Mouse (Mus musculus): ENCODE measurements at regions not wholly inside any gene's neighbourhood (a gene's known extent, or its start where the extent isn't known, plus 50 kb on each side); places are given as distances from the start of the nearest gene placed in this dataset.
"Not testable (repeated sequence)": the region's sequence is repeated elsewhere in the genome, so short reads cannot be mapped to it uniquely, and the experiment has no call there.

DNA sequence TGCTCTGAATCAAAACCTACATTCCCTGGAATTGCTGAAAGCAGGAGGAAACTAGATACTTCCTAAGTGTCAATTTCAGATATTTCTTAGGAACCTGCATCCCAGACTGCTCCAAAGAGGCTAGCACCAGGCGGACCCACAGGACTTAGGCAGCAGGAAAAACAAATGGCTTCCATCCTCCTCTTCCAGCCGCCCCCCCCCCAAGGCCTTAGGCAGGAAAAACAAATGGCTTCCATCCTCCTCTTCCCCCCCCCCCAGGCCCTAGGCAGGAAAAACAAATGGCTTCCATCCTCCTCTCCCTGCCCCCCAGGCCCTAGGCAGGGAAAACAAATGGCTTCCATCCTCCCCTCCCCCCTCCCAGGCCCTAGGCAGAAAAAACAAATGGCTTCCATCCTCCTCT, 64.5 kb upstream of the Nap1l2 start:
- no peak overlapping the region for H3K27ac ChIP-seq (replicated peaks; ENCODE audit: low read depth, low read length)

DNA sequence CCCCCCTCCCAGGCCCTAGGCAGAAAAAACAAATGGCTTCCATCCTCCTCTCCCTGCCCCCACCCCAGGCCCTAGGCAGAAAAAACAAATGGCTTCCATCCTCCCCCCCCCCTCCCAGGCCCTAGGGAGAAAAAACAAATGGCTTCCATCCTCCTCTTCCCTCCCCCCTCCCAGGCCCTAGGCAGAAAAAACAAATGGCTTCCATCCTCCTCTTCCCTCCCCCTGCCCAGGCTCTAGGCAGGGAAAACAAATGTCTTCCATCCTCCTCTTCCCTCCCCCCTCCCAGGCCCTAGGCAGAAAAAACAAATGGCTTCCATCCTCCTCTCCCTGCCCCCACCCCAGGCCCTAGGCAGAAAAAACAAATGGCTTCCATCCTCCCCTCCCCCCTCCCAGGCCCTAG, 65.0 kb upstream of the Nap1l2 start:
- H3K9me3 ChIP-seq (replicated peaks; ENCODE audit: control insufficient read depth, low read length); H3K4me2 ChIP-seq (ENCODE audit: low read depth, low read length); H3K36me3 ChIP-seq (replicated peaks; ENCODE audit: control insufficient read depth, insufficient read depth, low read depth, low read length); H3K9ac ChIP-seq (replicated peaks; ENCODE audit: low read length); ATAC-seq (replicated peaks; ENCODE audit: insufficient number of reproducible peaks, low FRiP score, low TSS enrichment, low read depth); H3K27me3 ChIP-seq (ENCODE audit: control insufficient read depth, insufficient read depth, low read length); H3K4me1 ChIP-seq (ENCODE audit: control insufficient read depth, insufficient read depth, low read length); H3K27ac ChIP-seq (replicated peaks; ENCODE audit: low read depth, low read length); H3K4me3 ChIP-seq (ENCODE audit: low read depth, low read length): not testable (repeated sequence)
- DNase-seq (ENCODE audit: low spot score): peak; percentile 1

More for the DNA sequence above, 64.5 kb upstream of the Nap1l2 start:
- no peak overlapping the region for H3K4me2 ChIP-seq (ENCODE audit: low read depth, low read length)
- DNase-seq (ENCODE audit: low spot score) (no peak), ATAC-seq (replicated peaks; ENCODE audit: insufficient number of reproducible peaks, low FRiP score, low TSS enrichment, low read depth) (no peak)
- no peaks in the 10 kb centered on the region for H3K9me3 ChIP-seq (replicated peaks; ENCODE audit: control insufficient read depth, low read length)
- WGBS: 48% methylated on average over 2 of the region's 2 CpGs
- H3K9ac ChIP-seq (replicated peaks; ENCODE audit: low read length): no peak overlapping the region
- no peaks in the 10 kb centered on the region for H3K36me3 ChIP-seq (replicated peaks; ENCODE audit: control insufficient read depth, insufficient read depth, low read depth, low read length)
- no peak overlapping the region for H3K4me3 ChIP-seq (ENCODE audit: low read depth, low read length)
- no peaks in the 10 kb centered on the region for H3K4me1 ChIP-seq (ENCODE audit: control insufficient read depth, insufficient read depth, low read length)
- H3K27me3 ChIP-seq (ENCODE audit: control insufficient read depth, insufficient read depth, low read length): no peaks in the 10 kb centered on the region

DNA sequence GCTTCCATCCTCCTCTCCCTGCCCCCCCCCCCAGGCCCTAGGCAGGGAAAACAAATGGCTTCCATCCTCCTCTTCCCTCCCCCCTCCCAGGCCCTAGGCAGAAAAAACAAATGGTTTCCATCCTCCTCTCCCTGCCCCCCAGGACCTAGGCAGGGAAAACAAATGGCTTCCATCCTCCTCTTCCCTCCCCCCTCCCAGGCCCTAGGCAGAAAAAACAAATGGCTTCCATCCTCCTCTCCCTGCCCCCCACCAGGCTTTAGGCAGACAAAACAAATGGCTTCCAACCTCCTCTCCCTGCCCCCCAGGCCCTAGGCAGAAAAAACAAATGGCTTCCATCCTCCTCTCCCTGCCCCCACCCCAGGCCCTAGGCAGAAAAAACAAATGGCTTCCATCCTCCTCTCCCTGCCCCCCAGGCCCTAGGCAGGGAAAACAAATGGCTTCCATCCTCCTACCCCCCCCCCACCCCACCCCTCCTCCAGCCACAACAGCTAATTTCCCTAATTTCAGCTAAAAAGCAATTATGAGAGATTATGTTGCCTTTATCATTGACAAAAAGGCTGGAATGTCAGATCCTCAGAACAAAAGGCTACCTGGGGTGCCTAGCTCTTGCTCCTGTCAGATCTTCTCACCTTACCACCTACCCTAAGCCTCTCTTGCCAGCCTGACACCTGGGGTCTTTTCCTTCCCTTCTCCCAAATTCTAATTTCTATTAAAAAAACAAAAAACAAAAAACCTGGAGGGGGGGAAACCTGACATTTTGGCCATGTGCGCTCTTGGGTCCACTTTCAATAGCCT, 65.8 kb upstream of the Nap1l2 start:
- not testable (repeated sequence) for ATAC-seq (replicated peaks; ENCODE audit: insufficient number of reproducible peaks, low FRiP score, low TSS enrichment, low read depth); H3K36me3 ChIP-seq (replicated peaks; ENCODE audit: control insufficient read depth, insufficient read depth, low read depth, low read length); H3K4me3 ChIP-seq (ENCODE audit: low read depth, low read length); H3K27ac ChIP-seq (replicated peaks; ENCODE audit: low read depth, low read length); H3K9ac ChIP-seq (replicated peaks; ENCODE audit: low read length); H3K9me3 ChIP-seq (replicated peaks; ENCODE audit: control insufficient read depth, low read length); H3K4me1 ChIP-seq (ENCODE audit: control insufficient read depth, insufficient read depth, low read length); H3K4me2 ChIP-seq (ENCODE audit: low read depth, low read length); H3K27me3 ChIP-seq (ENCODE audit: control insufficient read depth, insufficient read depth, low read length)
- WGBS: 56% methylated on average over 1 of the region's 1 CpGs
- peak; percentile 26 for DNase-seq (ENCODE audit: low spot score)

DNA sequence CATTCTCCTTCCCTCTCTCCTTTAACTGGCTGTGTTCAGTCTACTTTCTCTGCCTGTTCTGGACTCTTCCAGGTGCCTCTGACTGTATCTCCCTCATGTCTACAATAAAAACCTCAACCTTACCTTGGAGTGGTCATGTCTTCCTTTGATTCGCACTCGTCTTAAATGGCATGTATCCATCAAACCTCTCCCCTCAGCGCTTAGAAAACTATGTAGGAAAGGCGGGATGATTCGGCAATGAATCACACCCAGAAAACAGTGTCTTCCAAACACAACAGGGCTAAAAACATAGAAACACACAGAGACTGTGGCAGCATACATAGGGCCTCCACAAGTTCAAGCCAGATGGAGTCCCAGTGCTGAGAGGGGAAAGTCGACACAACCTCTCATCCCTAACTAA, 66.4 kb upstream of the Nap1l2 start:
- H3K36me3 ChIP-seq (replicated peaks; ENCODE audit: control insufficient read depth, insufficient read depth, low read depth, low read length): no peaks in the 10 kb centered on the region
- ATAC-seq (replicated peaks; ENCODE audit: insufficient number of reproducible peaks, low FRiP score, low TSS enrichment, low read depth): no peak

DNA sequence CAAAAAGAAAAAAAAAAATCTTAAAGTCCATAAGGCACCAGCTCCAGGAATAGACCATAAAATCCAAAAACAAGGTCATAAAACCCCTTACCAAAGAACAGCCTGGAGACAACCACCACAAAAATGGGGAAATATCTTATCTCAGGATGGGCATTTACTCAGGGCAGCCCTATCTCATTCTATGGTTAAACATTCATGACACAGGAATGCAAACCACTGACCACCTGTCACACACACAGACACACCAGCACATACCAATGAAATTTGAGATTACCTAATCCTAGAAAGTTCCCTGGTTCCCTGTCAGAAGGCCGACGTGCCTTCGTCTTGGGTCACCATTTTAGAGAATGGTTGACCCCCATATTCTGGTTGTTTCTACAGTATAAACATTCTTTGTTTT, 66.3 kb upstream of the Cdx4 start:
- Histone ChIP-seq H3K4me1 (ENCODE audit: control insufficient read depth, insufficient read depth, low read length) (no peaks in the 10 kb centered on the region), H3K36me3 (replicated peaks; ENCODE audit: control insufficient read depth, insufficient read depth, low read depth, low read length) (no peaks in the 10 kb centered on the region), H3K9ac (replicated peaks; ENCODE audit: low read length) (no peak overlapping the region), H3K27me3 (ENCODE audit: control insufficient read depth, insufficient read depth, low read length) (no peaks in the 10 kb centered on the region), H3K4me2 (ENCODE audit: low read depth, low read length) (no peak overlapping the region), H3K27ac (replicated peaks; ENCODE audit: low read depth, low read length) (no peak overlapping the region), H3K4me3 (ENCODE audit: low read depth, low read length) (no peak overlapping the region), H3K9me3 (replicated peaks; ENCODE audit: control insufficient read depth, low read length) (no peaks in the 10 kb centered on the region)
- ATAC-seq (replicated peaks; ENCODE audit: insufficient number of reproducible peaks, low FRiP score, low TSS enrichment, low read depth): no peak
- WGBS: 77% methylated on average over 3 of the region's 3 CpGs
- no peak for DNase-seq (ENCODE audit: low spot score)

More for the DNA sequence above, 66.4 kb upstream of the Nap1l2 start:
- Histone ChIP-seq H3K9me3 (replicated peaks; ENCODE audit: control insufficient read depth, low read length) (no peaks in the 10 kb centered on the region), H3K27ac (replicated peaks; ENCODE audit: low read depth, low read length) (no peak overlapping the region), H3K9ac (replicated peaks; ENCODE audit: low read length) (no peak overlapping the region), H3K4me2 (ENCODE audit: low read depth, low read length) (no peak overlapping the region), H3K27me3 (ENCODE audit: control insufficient read depth, insufficient read depth, low read length) (no peaks in the 10 kb centered on the region), H3K4me1 (ENCODE audit: control insufficient read depth, insufficient read depth, low read length) (no peaks in the 10 kb centered on the region), H3K4me3 (ENCODE audit: low read depth, low read length) (no peak overlapping the region)
- WGBS: 79% methylated on average over 6 of the region's 6 CpGs
- no peak for DNase-seq (ENCODE audit: low spot score)

DNA sequence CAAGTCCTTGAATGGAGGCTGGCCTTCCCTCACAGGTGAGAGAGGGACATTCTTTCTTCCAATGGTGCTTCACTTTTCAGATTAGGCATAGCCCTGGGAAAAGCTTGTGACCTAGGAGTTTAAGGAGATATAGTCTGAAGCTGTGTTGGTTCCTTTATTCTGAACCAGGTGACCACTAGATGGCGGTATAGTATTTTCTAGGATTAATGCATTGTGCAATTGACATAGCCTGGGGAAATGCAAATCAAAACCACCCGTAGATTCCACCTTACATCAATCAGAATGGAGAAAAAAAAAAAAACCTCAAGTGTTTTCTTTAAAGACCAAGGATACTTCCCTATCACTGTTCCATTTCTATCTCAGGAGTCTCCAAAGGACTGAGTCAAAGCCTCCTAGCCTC, 61.3 kb upstream of the Cdx4 start:
- no peak overlapping the region for H3K9ac ChIP-seq (replicated peaks; ENCODE audit: low read length)
- ATAC-seq (replicated peaks; ENCODE audit: insufficient number of reproducible peaks, low FRiP score, low TSS enrichment, low read depth) (no peak), DNase-seq (ENCODE audit: low spot score) (peak; percentile 81)
- 0% methylated on average over 2 of the region's 2 CpGs for WGBS
- no peak overlapping the region for H3K4me3 ChIP-seq (ENCODE audit: low read depth, low read length)
- no peaks in the 10 kb centered on the region for H3K27me3 ChIP-seq (ENCODE audit: control insufficient read depth, insufficient read depth, low read length)
- no peak overlapping the region for H3K27ac ChIP-seq (replicated peaks; ENCODE audit: low read depth, low read length)
- no peaks in the 10 kb centered on the region for H3K4me1 ChIP-seq (ENCODE audit: control insufficient read depth, insufficient read depth, low read length)
- H3K9me3 ChIP-seq (replicated peaks; ENCODE audit: control insufficient read depth, low read length): no peaks in the 10 kb centered on the region
- no peak overlapping the region for H3K4me2 ChIP-seq (ENCODE audit: low read depth, low read length)
- no peaks in the 10 kb centered on the region for H3K36me3 ChIP-seq (replicated peaks; ENCODE audit: control insufficient read depth, insufficient read depth, low read depth, low read length)
